Mouse (Mus musculus) naive thymus-derived CD4-positive, alpha-beta T cell, adult 2 months (primary cell): Measurements from ENCODE around the gene Tmem33.

ENCODE experiments used
- DNase-seq: peaks from one replicate; pipeline ENCODE4 v3.0.0-alpha.2; 2011; ENCODE audit warnings: low read depth

Tmem33 gene

GRCm38 (mm10) chr5:67258473-67258872 is 1.9 kb upstream of the Tmem33 start:
- DNase-seq, result no peak

- DNase-seq, result no peak
Observed at GRCm38 (mm10) chr5:67260159-67260530, 220 bp upstream of the Tmem33 start.

DNA sequence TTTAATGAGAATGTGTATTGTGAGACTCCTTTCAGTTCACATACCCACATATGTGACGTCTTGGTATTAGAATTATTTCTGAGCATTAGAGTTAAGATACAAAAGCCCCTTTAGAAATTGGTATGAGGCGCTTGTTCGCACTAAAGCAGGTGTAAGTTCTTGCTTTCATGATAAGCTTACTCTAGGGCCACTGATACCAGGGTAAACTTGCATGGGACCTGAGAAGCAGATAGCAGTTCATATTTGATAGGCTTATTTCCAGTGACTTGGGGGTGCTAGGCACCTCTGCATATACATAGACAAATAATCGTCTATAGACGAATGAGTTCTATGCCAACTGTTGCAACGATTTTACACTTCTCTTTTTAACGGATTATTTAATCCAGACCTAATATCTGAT is 2.6 kb downstream of the Tmem33 start:
- no peak for DNase-seq

GRCm38 (mm10) chr5:67266106-67266505 is 5.7 kb downstream of the Tmem33 start:
- DNase-seq, result peak; percentile 43

DNA sequence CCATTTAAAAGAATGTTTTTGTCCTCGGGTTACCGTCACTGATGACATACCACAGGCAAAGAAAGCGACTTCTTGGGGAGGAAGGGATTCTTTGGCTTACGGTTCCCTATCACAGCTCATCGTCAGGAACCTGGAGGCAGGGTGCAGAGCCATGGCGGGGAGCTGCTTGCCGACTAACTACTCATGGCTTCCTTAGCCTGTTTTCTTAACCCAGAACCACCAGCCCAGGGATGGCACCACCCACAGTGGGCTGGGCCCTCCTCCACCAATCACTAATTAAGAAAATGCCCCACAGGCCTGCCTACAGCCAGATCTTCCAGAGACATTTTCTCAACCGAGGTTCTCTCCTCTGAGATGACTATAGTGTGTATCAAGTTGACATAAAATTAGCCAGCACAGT is 8.9 kb downstream of the Tmem33 start:
- no peak for DNase-seq

GRCm38 (mm10) chr5:67279407-67279806 is 19.0 kb downstream of the Tmem33 start:
- DNase-seq, result no peak

DNA sequence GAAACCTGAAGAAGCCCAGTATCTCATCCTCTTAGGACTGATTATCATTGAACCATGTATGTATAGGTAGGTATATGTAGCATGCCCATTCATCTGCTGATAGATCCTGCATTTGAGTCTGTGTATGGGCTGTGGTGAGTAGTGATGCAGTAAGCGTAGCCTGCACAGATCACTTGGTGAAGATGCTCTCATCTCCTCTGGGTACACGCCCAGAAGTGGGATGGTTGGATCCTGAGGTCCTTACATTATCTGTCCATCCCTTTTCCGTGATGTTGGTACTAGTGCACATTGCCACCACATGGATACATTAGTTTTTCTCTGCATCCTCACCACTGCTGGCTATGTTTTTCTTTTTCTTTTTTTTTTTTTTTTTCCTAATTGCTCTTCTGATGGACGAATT is 19.5 kb downstream of the Tmem33 start:
- DNase-seq, result no peak

- DNase-seq, result no peak
Observed at GRCm38 (mm10) chr5:67280400-67280799, 20.0 kb downstream of the Tmem33 start.

DNA sequence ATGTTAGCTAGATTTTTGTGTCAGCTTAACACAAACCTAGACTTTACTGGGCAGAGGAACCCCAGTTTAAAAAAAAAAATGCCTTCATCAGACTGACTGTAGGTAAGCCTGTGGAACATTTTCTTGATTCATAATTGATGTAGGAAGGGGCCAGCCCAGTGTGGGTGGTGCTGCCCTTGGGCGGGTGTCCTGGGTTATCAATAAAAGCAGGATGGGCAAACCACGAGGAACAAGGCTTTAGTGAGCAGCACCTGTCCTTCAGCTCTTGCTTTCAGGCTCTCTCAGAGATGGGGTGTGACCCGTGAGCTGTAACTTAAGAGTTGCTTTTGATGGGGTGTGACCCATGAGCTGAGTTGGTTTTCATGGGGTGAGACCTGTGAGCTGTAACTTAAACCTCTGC is 34.7 kb downstream of the Tmem33 start:
- no peak for DNase-seq

DNA sequence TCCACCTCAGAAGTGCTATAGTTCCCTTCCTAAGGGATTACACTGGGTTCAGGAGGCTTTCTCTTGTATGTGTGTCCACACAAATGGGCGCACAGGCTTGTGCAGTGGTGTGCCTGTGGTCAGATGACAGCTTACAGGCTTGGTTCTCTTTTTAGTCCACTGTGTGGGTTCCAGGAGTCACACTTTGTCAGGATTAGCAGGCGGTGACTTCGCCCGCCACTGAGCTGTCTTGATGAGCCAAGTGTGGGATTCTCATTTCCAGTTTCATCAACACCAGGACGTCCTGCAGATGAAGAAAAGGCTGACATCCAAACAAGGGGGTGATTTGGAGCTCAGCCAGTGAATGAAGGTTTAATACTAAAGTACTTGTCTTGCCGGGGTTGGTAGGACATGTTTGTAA is 35.3 kb downstream of the Tmem33 start:
- no peak for DNase-seq

DNA sequence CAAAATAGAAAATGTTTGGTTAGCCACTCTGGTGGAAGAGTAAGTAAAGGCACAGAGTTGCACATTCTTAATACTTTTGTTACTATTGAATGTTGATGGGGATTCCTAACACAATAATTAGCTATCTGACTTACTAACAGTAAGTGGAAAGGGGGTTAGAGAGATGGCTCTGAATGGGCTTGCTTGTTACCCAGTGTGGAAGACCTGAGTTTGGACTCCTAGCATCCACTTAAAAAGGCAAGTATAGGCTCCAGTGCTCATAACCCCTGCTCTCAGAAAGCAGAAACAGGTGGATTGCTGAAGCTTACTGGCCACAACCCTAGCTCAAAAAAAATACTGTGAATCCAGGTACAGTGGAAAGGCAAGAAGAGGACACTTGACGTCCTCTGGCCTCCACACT is 35.8 kb downstream of the Tmem33 start:
- DNase-seq, result no peak

- DNase-seq, result no peak
Observed at GRCm38 (mm10) chr5:67297026-67297813, 36.9 kb downstream of the Tmem33 start.

- peak; percentile 58 for DNase-seq
Observed at GRCm38 (mm10) chr5:67299847-67300412, 39.6 kb downstream of the Tmem33 start.

- DNase-seq, result no peak
Observed at GRCm38 (mm10) chr5:67300926-67301597, 40.7 kb downstream of the Tmem33 start.

DNA sequence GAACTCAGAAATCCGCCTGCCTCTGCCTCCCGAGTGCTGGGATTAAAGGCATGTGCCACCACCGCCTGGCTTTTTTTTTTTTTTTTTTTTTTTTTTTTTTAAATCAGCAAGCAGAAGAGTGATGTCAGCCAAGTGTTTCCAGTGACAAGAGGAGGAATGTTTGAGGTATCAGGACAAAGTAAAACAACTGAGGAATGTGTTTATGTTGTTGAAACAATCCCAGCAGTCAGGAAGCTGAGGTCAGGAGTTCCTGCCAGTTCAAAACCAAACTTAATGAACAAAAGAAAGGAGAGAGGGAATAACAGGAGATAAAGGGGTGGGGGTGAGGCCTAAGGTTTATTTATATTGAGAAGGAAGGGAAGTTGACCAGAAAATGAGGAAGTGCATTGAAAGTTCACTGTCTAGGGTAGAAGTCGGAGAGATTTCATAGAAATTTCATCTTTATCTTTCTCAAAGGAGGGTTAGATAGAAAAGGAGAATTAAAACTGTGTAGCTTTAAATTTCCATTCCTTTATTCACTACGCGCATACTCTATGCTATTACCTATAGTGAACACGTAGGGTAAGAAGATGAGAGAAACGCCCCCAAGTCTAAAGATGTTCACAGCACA is 41.5 kb downstream of the Tmem33 start:
- no peak for DNase-seq

- no peak for DNase-seq
Observed at GRCm38 (mm10) chr5:67303816-67304215, 43.5 kb downstream of the Tmem33 start.

DNA sequence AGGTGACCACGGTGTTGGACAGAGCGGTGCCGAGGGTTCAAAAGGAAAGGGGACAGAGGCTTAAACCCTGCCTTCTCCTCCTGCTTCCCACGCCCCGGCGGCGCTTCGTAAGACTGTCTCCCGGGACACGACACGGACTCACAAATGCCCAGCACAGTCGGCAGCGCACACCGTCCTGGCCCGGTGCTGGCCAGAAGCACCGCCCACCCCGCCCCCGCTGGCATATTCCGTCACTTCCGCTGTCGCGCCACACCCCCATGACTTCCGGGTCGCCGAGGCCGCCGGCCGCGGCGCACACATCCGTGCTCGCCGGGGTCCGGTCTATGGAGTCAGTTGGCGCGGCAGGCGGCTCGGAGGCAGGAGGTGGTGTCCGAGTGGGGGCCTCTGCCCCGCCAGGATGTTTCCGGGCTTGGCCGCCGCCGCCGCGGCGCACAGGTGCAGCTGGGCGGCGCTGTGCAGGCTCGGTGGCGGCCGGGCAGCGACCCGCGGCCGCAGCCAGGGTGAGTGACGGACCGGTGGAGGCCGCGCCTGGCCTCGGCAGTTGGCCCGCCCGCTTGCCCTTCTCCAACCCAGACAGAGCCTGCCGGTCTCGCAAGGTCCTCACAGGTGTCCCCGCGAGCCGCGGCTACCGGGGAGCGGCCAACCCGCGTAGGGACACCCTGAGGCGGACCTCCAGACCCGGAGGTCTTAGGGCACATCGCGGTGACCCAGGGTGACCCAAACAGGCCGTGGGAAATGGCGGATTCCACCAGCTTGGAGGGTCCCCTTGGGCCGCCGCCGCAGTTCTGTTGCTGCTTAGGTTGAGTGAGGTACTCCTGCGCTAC is 46.5 kb downstream of the Tmem33 start, which contains the start of gene Slc30a9:
Slc30a9 (plus strand) TSS at position 258 of the 824 bp plus-strand sequence.
- DNase-seq, result peak; percentile 87

GRCm38 (mm10) chr5:67307659-67308222 is 47.4 kb downstream of the Tmem33 start:
- no peak for DNase-seq

DNA sequence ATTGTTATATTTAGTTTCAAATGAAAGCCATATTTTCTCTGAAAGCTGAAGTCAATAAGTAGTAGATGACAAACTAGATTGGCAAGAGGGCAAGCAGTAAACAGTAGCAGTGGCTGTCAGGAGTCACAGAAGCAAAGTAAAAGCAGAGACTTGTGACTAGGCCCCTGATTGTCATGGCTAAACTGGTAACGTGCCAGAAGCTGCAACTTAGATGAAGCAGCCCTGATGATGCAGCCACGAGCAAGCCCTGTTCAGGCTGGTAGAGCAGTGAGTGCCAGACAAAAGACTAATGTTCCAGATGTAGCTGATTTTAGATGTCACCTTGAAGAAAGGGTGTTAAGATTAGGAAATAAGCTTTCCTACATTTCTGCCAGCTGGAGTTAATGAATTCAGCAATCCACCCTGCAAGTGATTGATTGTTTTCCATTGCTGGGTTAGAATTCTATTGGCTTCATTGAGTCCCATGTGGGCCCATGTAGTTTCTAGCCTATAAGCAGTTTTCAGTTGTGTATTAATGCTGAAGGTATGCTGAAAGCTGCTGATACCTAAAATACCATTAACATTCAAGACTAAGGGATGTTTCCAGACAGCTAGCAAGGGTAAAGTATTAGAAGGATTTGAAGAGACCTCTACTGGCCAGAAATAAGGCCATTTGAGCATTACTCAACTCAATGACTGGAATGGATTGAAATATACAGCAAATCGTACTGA is 51.6 kb downstream of the Tmem33 start:
- no peak for DNase-seq

DNA sequence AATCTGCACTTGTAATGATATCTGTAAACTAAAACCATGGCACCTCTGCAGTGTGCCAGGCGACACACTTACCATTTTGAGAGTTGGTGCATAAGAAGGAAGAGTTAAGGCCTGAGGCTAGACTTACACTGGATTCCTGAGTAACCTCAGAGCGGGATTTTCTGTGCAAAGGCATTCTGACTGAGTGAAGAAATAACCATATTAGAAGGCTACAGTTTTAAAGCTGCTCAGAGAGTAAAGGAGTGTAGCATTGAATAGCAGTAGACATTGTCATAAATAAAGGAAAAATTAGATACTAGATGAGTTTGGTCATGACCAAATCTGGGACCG is 52.1 kb downstream of the Tmem33 start:
- no peak for DNase-seq

GRCm38 (mm10) chr5:67321656-67322268 is 61.4 kb downstream of the Tmem33 start:
- DNase-seq, result no peak
